Mouse (Mus musculus) spleen, postnatal 4 days (tissue): Measurements from ENCODE around the gene Fam234b.

Source experiments
- DNase-seq, 2 experiments: peaks; one replicate each; pipeline ENCODE4 v3.0.0; 2022; ENCODE audit warnings: low spot score in 2 of 2

The Fam234b gene

GRCm38 (mm10) chr6:135197921-135198532, at the start of gene Fam234b, which contains the start of gene Hebp1:
Gene Fam234b, plus strand, starts transcription at chr6:135197977.
Gene Hebp1, minus strand, starts transcription at chr6:135198022.
- DNase-seq, result peak; percentile 90 to 95

GRCm38 (mm10) chr6:135148506-135148905, 49.3 kb upstream of the Fam234b start:
- no peak for DNase-seq

GRCm38 (mm10) chr6:135149175-135149574, 48.6 kb upstream of the Fam234b start:
- DNase-seq, result no peak

GRCm38 (mm10) chr6:135149722-135150121, 48.1 kb upstream of the Fam234b start:
- no peak for DNase-seq

GRCm38 (mm10) chr6:135150311-135150710, 47.5 kb upstream of the Fam234b start:
- no peak for DNase-seq

GRCm38 (mm10) chr6:135153719-135154118, 44.1 kb upstream of the Fam234b start:
- DNase-seq, result no peak

GRCm38 (mm10) chr6:135156597-135156996, 41.2 kb upstream of the Fam234b start:
- no peak for DNase-seq

GRCm38 (mm10) chr6:135157496-135157895, 40.3 kb upstream of the Fam234b start:
- DNase-seq, result no peak

GRCm38 (mm10) chr6:135158509-135158908, 39.3 kb upstream of the Fam234b start:
- no peak for DNase-seq

GRCm38 (mm10) chr6:135161356-135161755, 36.4 kb upstream of the Fam234b start:
- no peak for DNase-seq

- DNase-seq, result no peak
Observed at GRCm38 (mm10) chr6:135162311-135162710, 35.5 kb upstream of the Fam234b start.

- no peak for DNase-seq
Observed at GRCm38 (mm10) chr6:135162861-135163260, 34.9 kb upstream of the Fam234b start.

- no peak for DNase-seq
Observed at GRCm38 (mm10) chr6:135165191-135165590, 32.6 kb upstream of the Fam234b start.

GRCm38 (mm10) chr6:135165706-135166105, 32.1 kb upstream of the Fam234b start:
- peak in 1 of 2 experiments; percentile 65 for DNase-seq

- no peak for DNase-seq
Observed at GRCm38 (mm10) chr6:135166262-135166661, 31.5 kb upstream of the Fam234b start.

GRCm38 (mm10) chr6:135166712-135167111, 31.1 kb upstream of the Fam234b start:
- peak in 1 of 2 experiments; percentile 35 for DNase-seq

- DNase-seq, result peak; percentile 95 to 96
Observed at GRCm38 (mm10) chr6:135167380-135168311, 30.1 kb upstream of the Fam234b start.

- DNase-seq, result no peak
Observed at GRCm38 (mm10) chr6:135168471-135168870, 29.3 kb upstream of the Fam234b start.

GRCm38 (mm10) chr6:135169246-135169645, 28.5 kb upstream of the Fam234b start:
- no peak for DNase-seq

GRCm38 (mm10) chr6:135171736-135172135, 26.0 kb upstream of the Fam234b start:
- no peak for DNase-seq

GRCm38 (mm10) chr6:135175014-135175413, 22.8 kb upstream of the Fam234b start:
- DNase-seq, result no peak

- DNase-seq, result no peak
Observed at GRCm38 (mm10) chr6:135177271-135177670, 20.5 kb upstream of the Fam234b start.

GRCm38 (mm10) chr6:135178599-135178998, 19.2 kb upstream of the Fam234b start:
- no peak for DNase-seq
